In the genomic region with DNA sequence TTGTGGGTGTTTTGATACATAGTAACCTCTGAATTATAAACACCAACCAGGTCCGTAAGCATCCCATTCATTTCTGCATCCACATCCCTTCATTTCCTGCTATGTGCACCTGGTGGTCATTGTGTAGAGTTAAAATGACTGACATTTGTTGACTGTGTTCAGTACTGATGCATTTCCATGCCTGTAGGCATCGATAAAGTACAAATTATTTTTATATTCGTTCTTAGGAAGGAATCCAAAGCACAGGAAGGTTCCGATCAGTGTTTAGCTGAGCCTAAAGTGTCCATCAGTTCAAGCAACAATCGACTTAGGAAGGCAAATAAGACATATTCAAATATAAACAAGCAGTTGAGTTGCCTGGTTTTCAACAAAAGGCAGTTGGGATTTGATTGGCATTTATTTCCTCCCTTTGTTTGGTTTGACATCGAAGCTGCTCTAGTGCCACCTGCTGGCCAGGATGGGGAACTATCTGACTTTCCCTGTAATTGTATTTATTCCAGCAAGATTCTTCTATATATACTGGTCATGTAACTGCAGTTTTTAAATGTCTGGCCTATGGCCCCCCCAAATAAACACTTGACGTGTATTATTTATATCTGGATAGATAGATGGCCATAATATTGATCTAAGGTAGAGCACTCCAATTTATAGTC, we compare ENCODE assay signal across 7 mouse cellular contexts.
A peak's percentile ranks its signal among the peaks of the same experiment; 100 is the strongest.
DNase-seq lines count a peak whose midpoint lies in the region; ATAC-seq and TF ChIP-seq lines count a peak whose summit lies in the region.

No protein-coding gene starts in this region.

- no peak overlapping the region for H3K4me3 ChIP-seq in hindbrain, embryonic 14.5 days (replicated peaks; ENCODE audit: low read length)

- H3K36me3 ChIP-seq in hindbrain, embryonic 14.5 days (replicated peaks; ENCODE audit: control insufficient read depth, insufficient read depth), result no peaks in the 10 kb centered on the region

- CTCF ChIA-PET in Patski (lab: Charles Lee), result interaction anchor here (1.1 to 2.6 kb wide), 5 partner anchors 91 to 120 kb away, joined by 4 to 9 read pairs (median 5); no protein-coding TSS in a partner anchor

- H3K9me3 ChIP-seq in hindbrain, embryonic 14.5 days (ENCODE audit: control insufficient read depth, low read length), result no peaks in the 10 kb centered on the region

- H3K27me3 ChIP-seq in Patski, result no peaks in the 10 kb centered on the region
- H3K27me3 ChIP-seq in hindbrain, embryonic 14.5 days (ENCODE audit: control insufficient read depth, insufficient read depth, low read length), result no peaks in the 10 kb centered on the region

- no peak overlapping the region for H3K4me2 ChIP-seq in hindbrain, embryonic 14.5 days (replicated peaks)

- peaks cover 12% of the 10 kb centered on the region for H3K4me1 ChIP-seq in hindbrain, embryonic 14.5 days (replicated peaks; ENCODE audit: control insufficient read depth, insufficient read depth, low read length)

- ATAC-seq in Patski, result no peak
- peak; percentile 49; the same call in 1 of the 2 replicates for ATAC-seq in hindbrain, embryonic 14.5 days (ENCODE audit: low FRiP score)
- peak; percentile 51 for ATAC-seq in megakaryocyte-erythroid progenitor cell, adult 5-6 weeks (replicated peaks; ENCODE audit: low FRiP score, low TSS enrichment, poor library complexity, severe bottlenecking)

- whole genome bisulfite sequencing in hindbrain, embryonic 14.5 days, result 35% methylated on average over 7 of the region's 7 CpGs

- DNase-seq in Patski (ENCODE audit: low read depth, low spot score), result no peak
- DNase-seq in cerebellum, adult 18-20 months, result peak; percentile 72 to 84
- DNase-seq in forelimb bud, embryonic 11.5 days (ENCODE audit: low read depth, low spot score), result peak; percentile 83
- peak; percentile 93 for DNase-seq in hindbrain, embryonic 14.5 days (ENCODE audit: low spot score)
- DNase-seq in layer of hippocampus, postnatal 14 days (ENCODE audit: low spot score in 2 of 2), result peak; percentile 65 to 85
- peak; percentile 66 for DNase-seq in right cerebral cortex, postnatal 25 days

- in situ Hi-C loops in Patski (cut with MboI; ENCODE audit: low pct_unique_long_range_greater_than_20kb), result loop anchor here (5.0 kb wide), 2 partner anchors 103 to 308 kb away; no protein-coding TSS in a partner anchor

- POLR2A ChIA-PET in Patski (lab: Charles Lee), result interaction anchor here (0.7 kb wide), 1 partner anchor 92 kb away, joined by 3 read pairs; no protein-coding TSS in a partner anchor

- H3K27ac ChIP-seq in hindbrain, embryonic 14.5 days, result peak overlapping the region; percentile 70

- no peak overlapping the region for H3K9ac ChIP-seq in hindbrain, embryonic 14.5 days

- peak; percentile 89 for TF ChIP-seq CTCF in Patski (IDR thresholded peaks at IDR 0.05)
